In the genomic region with DNA sequence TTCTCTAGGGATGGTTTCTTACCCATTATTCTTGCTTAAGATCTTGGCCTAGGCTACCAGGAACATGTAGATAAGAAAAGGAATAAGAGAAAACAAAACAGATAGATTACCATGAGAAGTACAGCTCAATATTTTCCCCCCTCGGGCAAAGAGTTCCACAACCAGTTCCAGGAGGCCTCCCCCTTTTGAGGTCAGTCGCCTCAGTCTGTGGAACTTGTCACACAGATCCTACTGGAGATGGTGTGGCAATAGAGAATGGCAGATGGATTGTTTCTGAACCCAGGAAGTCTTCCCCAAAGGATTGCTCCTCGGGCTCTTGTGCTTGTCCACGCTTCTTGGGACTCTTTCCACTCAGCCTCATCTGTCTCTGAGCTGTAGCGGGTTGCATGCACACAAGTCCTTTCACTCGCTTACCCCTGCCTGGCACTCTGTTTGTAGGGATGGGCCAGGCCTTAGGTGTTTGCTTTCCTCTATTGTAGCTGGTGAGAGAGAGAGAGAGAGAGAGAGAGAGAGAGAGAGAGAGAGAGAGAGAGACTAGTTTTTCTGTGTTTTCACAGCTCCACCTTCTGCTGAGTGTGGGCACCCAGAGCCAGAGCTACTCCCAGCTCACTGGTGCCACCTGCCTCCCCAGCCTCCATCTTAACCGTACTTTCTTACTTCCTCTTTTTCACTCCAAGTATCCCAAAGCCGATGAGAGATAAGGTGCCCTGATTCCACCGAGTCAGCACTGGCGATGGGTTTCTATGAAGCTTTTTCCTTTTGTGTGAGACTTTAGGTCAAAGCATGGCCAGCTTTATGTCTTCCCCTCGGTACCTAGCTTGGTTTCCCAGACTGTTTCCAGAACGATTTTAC, we compare ENCODE assay signal across 22 mouse cellular contexts. TPM values are rescaled to one million over a fixed set of nuclear protein-coding genes. Genes with fewer than 3 reads are reported as not detected.
A peak's percentile ranks its signal among the peaks of the same experiment; 100 is the strongest.
DNase-seq lines count a peak whose midpoint lies in the region; ATAC-seq and TF ChIP-seq lines count a peak whose summit lies in the region.
"Had no signal": no experiment of that assay in that cellular context is flagged by ENCODE, and none has a peak within 500 bp of the region (broad histone marks: within the 10 kb centered on the region; RNA-seq: fewer than 3 reads in every experiment).

No protein-coding gene starts in this region.

- 0 out of 4 replicates have a peak, but pooled peaks of 1 of the 2 experiments have one; percentile 30 for TF ChIP-seq EP300 in MEL (IDR thresholded peaks at IDR 0.05; ENCODE audit: low read depth in 1 of 2, low read length in 2 of 2)

- peak; percentile 11 for TF ChIP-seq RAD21 in MEL (IDR thresholded peaks at IDR 0.05; ENCODE audit: low read depth, low read length)

- H3K27me3 ChIP-seq in liver, adult 2 months (ENCODE audit: control insufficient read depth, insufficient read depth, low read length) = no peaks in the 10 kb centered on the region
- no peaks in the 10 kb centered on the region for H3K27me3 ChIP-seq in liver, embryonic 11.5 days (replicated peaks; ENCODE audit: control insufficient read depth, insufficient read depth, low read length)
- H3K27me3 ChIP-seq in MEL (ENCODE audit: control insufficient read depth in 1 of 2, insufficient read depth in 2 of 2, low read length in 2 of 2) = no peaks in the 10 kb centered on the region
- H3K27me3 ChIP-seq: heart, embryonic 13.5 days; limb, embryonic 13.5 days; neural tube, embryonic 13.5 days had no signal

- peak overlapping the region; percentile 27 for H3K4me3 ChIP-seq in liver, adult 2 months (ENCODE audit: insufficient read depth, low read depth, low read length)
- no peak overlapping the region for H3K4me3 ChIP-seq in liver, embryonic 11.5 days (ENCODE audit: low read depth, low read length)
- H3K4me3 ChIP-seq in MEL (ENCODE audit: control insufficient read depth in 1 of 2, insufficient read depth in 1 of 2, low read depth in 2 of 2, low read length in 2 of 2) = no peak overlapping the region
- H3K4me3 ChIP-seq: embryonic facial prominence, embryonic 10.5 days; heart, embryonic 13.5 days; limb, embryonic 13.5 days; neural tube, embryonic 13.5 days had no signal

- peak; percentile 55; the same call in 1 of the 2 replicates for TF ChIP-seq POLR2A in liver, adult 2 months (IDR thresholded peaks at IDR 0.05; ENCODE audit: extremely low read depth, insufficient read depth, low read length)
- TF ChIP-seq POLR2A in MEL (IDR thresholded peaks at IDR 0.05; ENCODE audit: control insufficient read depth in 1 of 2, insufficient read depth in 1 of 2, low read depth in 1 of 2, low read length in 2 of 2, poor library complexity in 1 of 2) = no peak

- peak; percentile 52 for TF ChIP-seq CTCF in liver, adult 2 months (IDR thresholded peaks at IDR 0.05; ENCODE audit: low read depth, low read length)
- TF ChIP-seq CTCF in MEL (IDR thresholded peaks at IDR 0.05 in 2 of 3, conservative IDR thresholded peaks at IDR 0.05 in 1 of 3; ENCODE audit: control insufficient read depth in 1 of 3, insufficient read depth in 1 of 3, low read depth in 2 of 3, low read length in 3 of 3, poor library complexity in 1 of 3, severe bottlenecking in 1 of 3) = peak in 2 of 3 experiments; percentile 17 to 20; a peak in 3 of 6 replicates

- 0 out of 2 replicates have a peak, but pooled peaks have one; percentile 34 for ATAC-seq in frontal cortex, adult (ENCODE audit: low TSS enrichment)
- ATAC-seq in liver, embryonic 11.5 days (replicated peaks; ENCODE audit: low FRiP score) = no peak
- peak; percentile 43; the same call in 1 of the 2 replicates for ATAC-seq in megakaryocyte, adult 5-6 weeks (ENCODE audit: poor library complexity, severe bottlenecking)

- 26% methylated on average over 12 of the region's 12 CpGs for WGBS in liver, adult 2 months
- WGBS in liver, embryonic 11.5 days = 60% methylated on average over 12 of the region's 12 CpGs

- H3K4me1 ChIP-seq in liver, adult 2 months (ENCODE audit: control insufficient read depth, insufficient read depth, low read length) = peaks cover 3% of the 10 kb centered on the region; the same call in 1 of the 2 replicates
- H3K4me1 ChIP-seq in liver, embryonic 11.5 days (replicated peaks; ENCODE audit: control insufficient read depth, insufficient read depth, low read length) = no peaks in the 10 kb centered on the region
- H3K4me1 ChIP-seq in MEL (ENCODE audit: control insufficient read depth in 1 of 2, insufficient read depth in 2 of 2, low read length in 2 of 2) = no peaks in the 10 kb centered on the region
- H3K4me1 ChIP-seq: embryonic facial prominence, embryonic 10.5 days; heart, embryonic 13.5 days; limb, embryonic 13.5 days; neural tube, embryonic 13.5 days had no signal

- DNase-seq in frontal cortex, postnatal 10 days (ENCODE audit: low spot score in 2 of 2) = no peak
- DNase-seq in liver, adult 2 months (ENCODE audit: extremely low read depth, low read depth, low spot score) = peak; percentile 55
- no peak for DNase-seq in liver, embryonic 11.5 days (ENCODE audit: low spot score)
- peak; percentile 46 for DNase-seq in MEL (ENCODE audit: low read depth, low spot score)
- no peak for DNase-seq in adrenal gland, postnatal 4 days (ENCODE audit: low spot score in 2 of 2)
- DNase-seq in left cerebral cortex, postnatal 10 days (ENCODE audit: extremely low spot score in 1 of 2, low spot score in 2 of 2) = no peak
- DNase-seq: adrenal gland, postnatal 10 days; cerebellum, postnatal 14 days; gastrocnemius, postnatal 14 days; kidney, postnatal 4 days; lung, adult 2 months; right cerebral cortex, postnatal 25 days had no signal

- H3K9ac ChIP-seq in liver, adult 2 months (ENCODE audit: low read depth, low read length) = peak overlapping the region; percentile 62
- no peak overlapping the region for H3K9ac ChIP-seq in liver, embryonic 11.5 days (ENCODE audit: low read depth, low read length)
- H3K9ac ChIP-seq in MEL (ENCODE audit: control insufficient read depth, low read depth, low read length, poor library complexity, severe bottlenecking) = no peak overlapping the region
- H3K9ac ChIP-seq: heart, embryonic 13.5 days; limb, embryonic 13.5 days; neural tube, embryonic 13.5 days had no signal

- H3K36me3 ChIP-seq in liver, adult 2 months (ENCODE audit: control insufficient read depth, insufficient read depth, low read length) = peaks cover 57% of the 10 kb centered on the region
- no peaks in the 10 kb centered on the region for H3K36me3 ChIP-seq in liver, embryonic 11.5 days (ENCODE audit: control insufficient read depth, insufficient read depth, low read length)
- no peaks in the 10 kb centered on the region for H3K36me3 ChIP-seq in MEL (ENCODE audit: control insufficient read depth in 1 of 2, insufficient read depth in 2 of 2, low read length in 2 of 2)
- H3K36me3 ChIP-seq: embryonic facial prominence, embryonic 10.5 days; heart, embryonic 13.5 days; limb, embryonic 13.5 days; neural tube, embryonic 13.5 days had no signal

- H3K4me2 ChIP-seq in liver, embryonic 11.5 days = no peak overlapping the region
- H3K4me2 ChIP-seq: heart, embryonic 13.5 days; limb, embryonic 13.5 days; neural tube, embryonic 13.5 days had no signal

- no peaks in the 10 kb centered on the region for H3K9me3 ChIP-seq in liver, embryonic 11.5 days (ENCODE audit: control insufficient read depth, low read length)
- no peaks in the 10 kb centered on the region for H3K9me3 ChIP-seq in MEL (replicated peaks; ENCODE audit: insufficient read depth, low read length)
- H3K9me3 ChIP-seq: embryonic facial prominence, embryonic 10.5 days; heart, embryonic 13.5 days; limb, embryonic 13.5 days; neural tube, embryonic 13.5 days had no signal

- H3K79me2 ChIP-seq in liver, adult 2 months (ENCODE audit: control insufficient read depth, insufficient read depth, low read length) = no peaks in the 10 kb centered on the region; the same call in 1 of the 2 replicates
- H3K79me2 ChIP-seq in MEL (ENCODE audit: control insufficient read depth, insufficient read depth, low read length, poor library complexity) = no peaks in the 10 kb centered on the region

- peak overlapping the region; percentile 7 for H3K27ac ChIP-seq in liver, adult 2 months (replicated peaks; ENCODE audit: insufficient read depth, low read depth, low read length)
- H3K27ac ChIP-seq in liver, embryonic 11.5 days (ENCODE audit: low read depth, low read length) = no peak overlapping the region
- no peak overlapping the region for H3K27ac ChIP-seq in MEL (ENCODE audit: control insufficient read depth, low read depth, low read length)
- H3K27ac ChIP-seq: embryonic facial prominence, embryonic 10.5 days; heart, embryonic 13.5 days; limb, embryonic 13.5 days; macrophage; neural tube, embryonic 13.5 days had no signal

- intact Hi-C loops in left cerebral cortex, postnatal 10 days (cut with DNase I) = no loop called here

RNA-seq across cellular contexts. Expression of a gene that starts 2.6 kb away (rescaled TPM):
- total RNA-seq in liver, adult 2 months (2014; rRNA removed) = 3,097 and 4,003 TPM in 2 replicates
- 2,786 and 2,859 TPM in 2 replicates for polyA plus RNA-seq in liver, adult 2 months (2012; rRNA removed)
- polyA plus RNA-seq in liver, embryonic 11.5 days (2014; fragmentation: Nextera tagmentation; extraction: Ambion mirVana) = not detected in 2 replicates
- not detected in 2 replicates for total RNA-seq in MEL (2012; rRNA removed)
- polyA plus RNA-seq in MEL (2012; ENCODE audit: insufficient read depth in 1 of 2, insufficient read length in 2 of 2, low read depth in 1 of 2, low replicate concordance in 2 of 2, missing spikeins in 1 of 2) = not detected
- total RNA-seq in megakaryocyte, adult 5-6 weeks (2015) = not detected in 2 replicates
- total RNA-seq in megakaryocyte, adult 5-6 weeks (2017) = not detected in 2 replicates
- total RNA-seq in adrenal gland, postnatal 4 days (2021) = 100 to 1,000 TPM in 1 of 2 experiments, 1 to 10 TPM in 1; 4.1 to 138 TPM
- not detected for total RNA-seq in left cerebral cortex, postnatal 10 days (2021)
- total RNA-seq: ES-E14 had no signal
- polyA plus RNA-seq: embryonic facial prominence, embryonic 10.5 days; heart, embryonic 13.5 days; hindbrain, embryonic 11.5 days; intestine, embryonic 14.5 days; limb, embryonic 13.5 days; macrophage; neural tube, embryonic 13.5 days had no signal

RNA-seq across cellular contexts. Expression of a gene that starts 21.5 kb away (rescaled TPM):
- not detected in 2 replicates for total RNA-seq in liver, adult 2 months (2014; rRNA removed)
- polyA plus RNA-seq in liver, adult 2 months (2012; rRNA removed) = 0.07 TPM in 1 of 2 replicates, not detected in the other
- 0.58 TPM in 1 of 2 replicates, not detected in the other for polyA plus RNA-seq in liver, embryonic 11.5 days (2014; fragmentation: Nextera tagmentation; extraction: Ambion mirVana)
- total RNA-seq in MEL (2012; rRNA removed) = not detected in 2 replicates
- not detected for polyA plus RNA-seq in MEL (2012; ENCODE audit: insufficient read depth in 1 of 2, insufficient read length in 2 of 2, low read depth in 1 of 2, low replicate concordance in 2 of 2, missing spikeins in 1 of 2)
- 0.21 and 0.69 TPM in 2 replicates for total RNA-seq in megakaryocyte, adult 5-6 weeks (2015)
- total RNA-seq in megakaryocyte, adult 5-6 weeks (2017) = 0.15 and 0.73 TPM in 2 replicates
- total RNA-seq in adrenal gland, postnatal 4 days (2021) = under 1 TPM in 1 of 2 experiments, not detected in 1; 0.42 TPM
- total RNA-seq in left cerebral cortex, postnatal 10 days (2021) = under 1 TPM in 1 of 2 experiments, not detected in 1; 0.54 TPM
- total RNA-seq: adrenal gland, postnatal 10 days; gastrocnemius, postnatal 14 days had no signal

RNA-seq across cellular contexts. Expression of a gene that starts 55.9 kb away (rescaled TPM):
- 1.0 TPM in 2 replicates for total RNA-seq in liver, adult 2 months (2014; rRNA removed)
- polyA plus RNA-seq in liver, adult 2 months (2012; rRNA removed) = 0.34 and 0.77 TPM in 2 replicates
- 0.63 and 0.96 TPM in 2 replicates for polyA plus RNA-seq in liver, embryonic 11.5 days (2014; fragmentation: Nextera tagmentation; extraction: Ambion mirVana)
- total RNA-seq in MEL (2012; rRNA removed) = not detected in 2 replicates
- not detected for polyA plus RNA-seq in MEL (2012; ENCODE audit: insufficient read depth in 1 of 2, insufficient read length in 2 of 2, low read depth in 1 of 2, low replicate concordance in 2 of 2, missing spikeins in 1 of 2)
- total RNA-seq in megakaryocyte, adult 5-6 weeks (2015) = 0.16 TPM in 1 of 2 replicates, not detected in the other
- total RNA-seq in megakaryocyte, adult 5-6 weeks (2017) = 0.22 and 0.33 TPM in 2 replicates
- 1 to 10 TPM; 5.1 to 5.4 TPM for total RNA-seq in adrenal gland, postnatal 4 days (2021)
- total RNA-seq in left cerebral cortex, postnatal 10 days (2021) = 10 to 100 TPM; 13.1 to 14.4 TPM
- total RNA-seq: gastrocnemius, postnatal 14 days had no signal

Comparison
In these comparisons a context has a peak if more than half of its experiments do, and no peak if none do; other contexts are left out.
1. DNase-seq: peak in liver, adult 2 months (single experiment) and MEL (single experiment); none in frontal cortex, postnatal 10 days (0 of 2), liver, embryonic 11.5 days (single experiment), adrenal gland, postnatal 4 days (0 of 2) and left cerebral cortex, postnatal 10 days (0 of 2).
2. RNA of a gene that starts 2.6 kb away (total RNA-seq): 3,097 to 4,003 TPM in liver, adult 2 months; 4.1 to 138 TPM in adrenal gland, postnatal 4 days, not detected in MEL, not detected in megakaryocyte, adult 5-6 weeks and not detected in left cerebral cortex, postnatal 10 days; every median in the first group is over 10 times any median in the second.